Mouse (Mus musculus) large intestine, adult 2 months (tissue): Measurements from ENCODE around the gene Elp1. TPM values are rescaled to one million over a fixed set of nuclear protein-coding genes. Genes with fewer than 3 reads are reported as not detected.

Source experiments
- DNase-seq: peaks from one replicate; pipeline ENCODE4 v3.0.0-alpha.2; 2012; ENCODE audit warnings: low read depth, low spot score
- WGBS: fragments of 180-500 bp; shearing (Covaris S2); methylation state at CpG from one replicate; pipeline ENCODE4 v1.1.7; 2018; 5-methylcytosine and 5-hydroxymethylcytosine counted together
- polyA plus RNA-seq: library from polyadenylated mRNA; depleted of rRNA; stranded (reverse); fragments of >200 nt; gene quantifications from 2 replicates; pipeline ENCODE4 v1.2.3, GENCODE M21; 2012; rRNA removed

Elp1 gene
- 8.6 and 8.7 TPM in 2 replicates for polyA plus RNA-seq

DNA sequence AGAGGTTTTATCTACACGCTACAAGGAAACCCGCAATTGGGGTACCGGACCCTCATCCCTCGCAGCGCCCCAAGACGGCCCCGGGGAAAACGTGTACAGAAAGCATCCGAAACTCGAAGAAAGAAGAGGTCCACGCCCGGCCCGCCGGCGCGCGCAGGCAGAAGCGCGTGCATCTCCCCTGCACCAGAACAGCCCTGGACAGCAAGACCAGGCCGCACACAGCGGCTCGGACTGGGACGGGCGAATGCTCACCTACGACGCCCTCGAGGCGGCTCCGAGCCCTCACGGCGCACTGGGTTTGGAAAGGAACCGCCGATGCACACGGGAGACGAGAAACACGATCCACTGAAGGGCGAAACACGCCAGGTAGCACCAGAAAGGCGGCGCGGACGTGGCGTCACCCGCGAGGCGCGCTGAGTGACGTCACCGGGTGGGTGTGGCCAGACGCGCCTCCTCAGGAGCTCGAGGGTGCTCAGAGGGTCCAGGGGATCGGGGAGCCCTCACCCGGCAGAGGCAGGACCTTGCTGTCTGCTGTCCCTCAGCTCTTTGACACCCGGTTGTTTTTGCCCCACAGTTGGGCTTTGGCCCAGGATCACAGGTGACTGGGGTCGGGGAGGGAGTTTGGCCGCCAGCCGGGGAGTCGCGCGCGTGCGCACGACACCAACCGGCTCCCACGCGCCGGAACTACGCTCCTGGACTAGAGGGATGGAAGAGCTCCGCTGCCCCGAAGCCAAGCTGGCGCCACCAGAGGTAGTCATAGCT lies at the start of gene Elp1, which contains the start of gene Fam206a:
Elp1 (minus strand) TSS at position 425 of the 762 bp plus-strand sequence.
Fam206a (plus strand) TSS at position 439 of the 762 bp plus-strand sequence.
- under 1% methylated on average over 72 of the region's 72 CpGs for WGBS

GRCm38 (mm10) chr4:56850724-56851123 lies 48.6 kb upstream of the Elp1 start:
- 45% methylated on average over 6 of the region's 6 CpGs for WGBS
- no peak for DNase-seq

More for the DNA sequence above, at the start of gene Elp1, which contains the start of gene Fam206a:
- DNase-seq = peak; percentile 48

- no peak for DNase-seq
- WGBS = 91% methylated on average over 6 of the region's 6 CpGs
These were observed 45.9 kb upstream of the Elp1 start for GRCm38 (mm10) chr4:56848044-56848443.

GRCm38 (mm10) chr4:56847400-56847799 lies 45.3 kb upstream of the Elp1 start:
- WGBS = 72% methylated on average over 3 of the region's 3 CpGs
- no peak for DNase-seq

DNA sequence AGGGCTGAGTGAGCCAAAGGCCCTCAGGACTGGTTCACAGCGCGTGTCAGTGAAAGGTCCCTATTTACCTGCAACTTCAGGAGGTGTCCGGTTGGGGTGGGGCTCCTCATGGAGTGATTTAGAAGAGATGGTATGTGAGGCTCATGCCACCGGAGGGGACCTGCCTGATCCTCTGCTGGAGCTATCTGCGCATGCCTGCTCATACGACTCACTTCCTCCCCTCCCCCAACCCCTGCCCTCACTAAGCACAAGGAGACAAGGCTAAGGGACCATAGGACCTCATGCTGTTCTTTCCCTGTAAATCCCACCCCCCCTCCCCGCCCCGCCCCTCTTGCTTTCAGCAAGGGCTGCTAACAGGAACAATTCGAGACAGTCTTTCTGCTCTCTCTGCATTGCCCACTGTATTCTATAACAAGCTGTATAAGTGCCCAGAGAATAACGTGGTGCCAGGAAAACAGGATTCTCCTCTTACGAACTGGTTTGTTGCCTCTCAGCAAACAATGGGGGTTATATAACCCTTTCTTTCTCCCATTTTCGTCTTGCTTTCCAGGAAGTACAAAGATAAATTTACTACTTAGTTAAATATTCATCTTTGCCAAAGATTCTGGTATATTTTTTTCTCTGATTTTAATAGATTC lies 43.9 kb upstream of the Elp1 start:
- 41% methylated on average over 12 of the region's 12 CpGs for WGBS

GRCm38 (mm10) chr4:56844911-56845310 lies 42.8 kb upstream of the Elp1 start:
- DNase-seq = no peak
- 96% methylated on average over 4 of the region's 4 CpGs for WGBS

More for the DNA sequence above, 43.9 kb upstream of the Elp1 start:
- DNase-seq = no peak

DNA sequence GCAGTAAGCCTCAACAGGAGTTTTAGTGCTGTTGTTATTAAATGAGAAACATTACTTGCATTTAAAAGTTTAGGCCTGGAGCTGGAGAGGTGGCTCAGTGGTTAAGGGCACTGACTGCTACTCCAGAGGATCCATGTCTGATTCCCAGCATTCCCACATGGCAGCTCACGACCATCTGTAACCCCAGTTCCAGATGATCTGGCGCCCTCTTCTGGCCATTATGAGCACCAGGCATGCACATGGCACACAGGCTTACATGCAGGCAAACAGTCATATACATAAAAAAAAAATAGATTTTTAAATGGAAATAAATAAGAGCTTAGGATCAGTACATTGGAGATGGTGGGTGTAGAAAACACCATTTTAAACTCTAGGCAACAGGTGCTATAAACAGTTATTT lies 41.8 kb upstream of the Elp1 start:
- WGBS = 94% methylated on average over 2 of the region's 2 CpGs
- no peak for DNase-seq

- 83% methylated on average over 7 of the region's 7 CpGs for WGBS
- DNase-seq = no peak
These were observed 40.4 kb upstream of the Elp1 start for GRCm38 (mm10) chr4:56842501-56842900.

DNA sequence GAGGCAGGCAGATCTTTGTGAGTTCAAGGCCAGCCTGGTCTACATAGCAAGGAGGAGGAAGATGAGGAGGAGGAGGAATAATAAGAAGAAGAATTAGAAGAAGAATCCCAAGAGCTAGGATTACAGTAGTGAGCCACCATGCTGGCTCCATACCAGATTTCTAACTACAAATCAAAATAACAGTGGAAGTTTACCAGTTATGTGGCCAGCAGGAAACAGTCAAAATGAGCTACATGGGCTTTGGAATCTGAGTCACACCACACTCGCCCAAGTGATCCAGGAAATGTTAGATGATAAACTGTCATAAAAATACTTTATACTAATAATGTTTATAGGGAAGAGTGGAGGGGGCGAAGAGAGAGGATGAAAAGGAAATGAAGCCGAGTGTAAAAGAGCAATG lies 38.2 kb upstream of the Elp1 start:
- no peak for DNase-seq
- 18% methylated on average over 3 of the region's 3 CpGs for WGBS

- WGBS = 86% methylated on average over 6 of the region's 6 CpGs
These were observed 35.5 kb upstream of the Elp1 start for GRCm38 (mm10) chr4:56837661-56838060.

GRCm38 (mm10) chr4:56831998-56832397 lies 29.9 kb upstream of the Elp1 start:
- no peak for DNase-seq
- whole genome bisulfite sequencing = 94% methylated on average over 7 of the region's 7 CpGs

More at GRCm38 (mm10) chr4:56837661-56838060, 35.5 kb upstream of the Elp1 start:
- DNase-seq = no peak

DNA sequence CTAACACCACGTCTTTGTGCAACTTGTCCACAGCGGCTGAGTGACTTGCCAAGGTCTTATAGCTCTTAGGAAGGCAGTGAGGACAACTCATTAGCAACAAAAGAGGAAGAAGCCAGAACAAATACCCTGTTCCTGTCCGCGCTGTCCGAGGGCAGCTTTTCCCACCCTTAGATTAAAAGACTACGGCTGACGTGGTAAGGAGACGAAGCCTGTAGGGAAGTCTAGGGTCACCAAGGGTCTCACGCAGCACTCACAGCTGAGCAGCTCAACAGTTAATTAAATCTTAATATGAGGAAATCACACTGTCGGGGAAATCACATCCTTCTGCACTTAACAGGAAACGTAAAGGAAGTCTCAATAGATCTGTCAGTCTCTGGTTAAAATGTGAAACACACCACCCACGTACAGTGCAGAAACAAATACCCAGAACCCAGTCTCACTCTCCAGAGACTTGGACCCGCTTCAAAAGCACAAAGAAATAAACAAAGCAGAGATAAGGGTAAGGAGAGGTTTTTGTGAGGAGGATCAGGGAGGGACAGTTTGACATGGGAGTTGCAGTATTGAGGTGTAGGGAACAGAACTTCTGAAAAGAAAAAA lies 29.0 kb upstream of the Elp1 start:
- 77% methylated on average over 13 of the region's 13 CpGs for WGBS
- no peak for DNase-seq

DNA sequence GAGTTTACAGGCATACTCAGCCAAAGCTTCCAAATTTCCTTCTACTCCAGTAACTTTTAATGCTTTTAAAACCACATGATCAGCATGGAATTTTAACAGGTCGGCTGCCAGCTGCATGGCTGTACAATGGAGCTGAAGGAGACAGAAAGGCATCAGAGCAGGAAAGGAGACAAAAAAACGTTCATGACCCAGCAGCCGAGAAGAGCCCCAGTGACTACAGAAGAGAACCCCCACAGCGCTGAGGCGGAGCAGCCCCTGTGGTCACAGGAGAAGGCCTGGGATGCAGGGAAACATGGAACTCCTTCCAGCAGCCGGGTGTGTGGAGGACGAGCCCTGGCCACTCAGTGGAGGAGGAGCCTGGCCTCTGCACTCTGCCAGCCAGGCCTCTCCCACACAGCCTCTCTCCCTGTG lies 27.4 kb upstream of the Elp1 start:
- no peak for DNase-seq
- 69% methylated on average over 7 of the region's 7 CpGs for WGBS

DNA sequence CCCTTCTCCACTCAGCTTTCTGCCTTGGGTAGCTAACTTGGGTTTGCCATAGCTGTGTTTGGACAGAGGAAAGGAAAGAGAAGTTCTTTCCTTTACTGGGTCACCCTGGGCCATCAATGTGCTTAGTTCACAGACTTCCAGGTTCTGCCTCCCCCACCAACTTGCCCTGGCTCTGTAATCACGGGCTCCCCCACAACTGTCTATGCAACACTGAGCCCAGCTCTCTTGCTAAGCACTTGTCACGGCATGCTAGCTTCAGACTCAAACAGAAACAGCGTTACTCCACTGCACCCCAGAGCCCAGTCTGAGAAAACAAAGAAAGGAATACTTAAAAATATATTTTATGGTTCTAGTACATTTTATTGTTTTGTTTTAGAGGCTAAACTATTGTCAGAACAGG lies 26.8 kb upstream of the Elp1 start:
- DNase-seq = no peak
- WGBS = 81% methylated on average over 3 of the region's 3 CpGs

- 89% methylated on average over 9 of the region's 9 CpGs for WGBS
- no peak for DNase-seq
These were observed 22.1 kb upstream of the Elp1 start for GRCm38 (mm10) chr4:56824231-56824630.

GRCm38 (mm10) chr4:56820017-56820550 lies 18.0 kb upstream of the Elp1 start:
- DNase-seq = no peak

DNA sequence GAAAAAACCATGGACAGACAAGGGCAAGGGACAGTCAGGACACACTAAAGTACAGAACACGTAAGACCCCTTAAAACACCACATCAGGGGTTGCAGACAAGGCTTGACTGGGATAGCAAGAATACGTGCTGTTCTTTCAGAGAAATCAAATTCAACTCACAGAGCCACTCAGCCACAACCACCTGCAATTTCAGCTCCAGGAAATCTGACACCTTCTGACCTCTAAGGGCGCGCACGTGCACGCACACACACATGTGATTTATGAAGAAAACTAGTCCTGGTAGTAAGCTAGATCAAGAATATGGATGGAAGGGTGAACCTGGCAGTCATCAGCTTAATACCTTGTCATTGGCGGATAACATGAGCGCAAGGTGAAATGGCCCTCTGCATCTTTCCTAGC lies 13.0 kb upstream of the Elp1 start:
- DNase-seq = no peak
- WGBS = 88% methylated on average over 8 of the region's 8 CpGs

DNA sequence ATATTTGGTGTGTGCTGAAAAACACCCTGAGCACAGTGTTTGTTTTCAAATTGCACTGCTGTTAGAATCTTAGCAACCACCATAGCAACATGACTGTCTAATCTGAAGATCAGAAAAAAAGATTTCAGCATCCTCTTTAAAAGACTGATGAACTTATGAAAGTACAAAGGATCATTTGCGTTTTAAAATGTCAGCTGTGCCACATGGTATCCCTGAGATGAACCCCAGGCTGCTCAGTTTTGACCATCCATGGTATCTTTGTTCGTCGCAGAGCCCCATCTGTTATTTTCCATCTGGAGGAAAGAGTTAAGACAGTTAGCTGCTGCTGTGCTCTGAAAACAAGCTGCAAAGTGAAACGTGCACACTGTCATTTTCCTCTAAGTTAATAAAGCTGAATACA lies 10.0 kb upstream of the Elp1 start:
- DNase-seq = no peak
- WGBS = 72% methylated on average over 4 of the region's 4 CpGs

DNA sequence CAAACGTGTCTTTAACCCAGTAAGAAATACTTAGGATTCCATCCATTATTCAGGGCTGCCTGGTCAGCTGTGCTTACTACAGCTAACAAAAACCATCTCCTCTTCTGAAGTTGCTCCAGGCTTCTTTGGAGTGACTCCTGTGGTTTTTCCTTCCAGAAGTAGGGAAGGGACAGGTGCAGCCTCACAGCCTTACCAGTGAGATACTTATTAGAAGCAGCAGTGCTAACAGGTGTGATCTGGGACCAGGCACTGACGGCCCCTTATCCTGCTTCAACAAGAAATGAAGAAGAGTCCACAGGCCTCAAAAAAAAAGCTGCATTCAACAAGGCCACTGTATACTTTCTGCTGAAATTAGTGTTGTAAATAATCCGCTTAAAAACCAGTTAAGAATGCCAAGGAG lies 9.5 kb upstream of the Elp1 start:
- 71% methylated on average over 3 of the region's 3 CpGs for WGBS
- no peak for DNase-seq

DNA sequence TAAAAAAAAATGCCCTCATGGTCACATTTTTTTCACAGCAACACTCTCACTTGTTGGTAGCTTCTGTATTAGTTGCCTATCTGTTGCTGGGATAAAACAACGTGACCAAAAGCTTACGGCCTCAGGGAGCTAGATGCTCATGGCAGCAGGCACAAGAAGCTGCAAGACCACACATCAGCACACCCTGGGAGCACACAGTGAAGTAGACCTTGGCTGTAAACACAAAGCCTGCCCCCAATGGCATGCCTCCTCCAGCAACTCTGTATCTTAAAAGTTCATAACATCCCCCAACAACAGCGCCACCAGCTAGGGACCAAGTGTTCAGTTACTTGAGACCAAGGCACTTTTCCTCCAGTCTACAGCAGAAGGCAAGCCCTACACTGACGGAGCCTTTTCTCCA lies 6.9 kb upstream of the Elp1 start:
- 80% methylated on average over 4 of the region's 4 CpGs for WGBS
- DNase-seq = no peak
